Mouse (Mus musculus) cerebellum, postnatal 36 days (tissue): ENCODE measurements around the gene Slc29a2.
"Not testable (repeated sequence)": the region's sequence is repeated elsewhere in the genome, so short reads cannot be mapped to it uniquely, and the experiment has no call there.

ENCODE experiments used
- DNase-seq, 2 experiments: peaks; one replicate each; pipeline ENCODE4 v3.0.0; 2021 to 2022; ENCODE audit warnings: mixed read lengths in 2 of 2

Slc29a2 gene

DNA sequence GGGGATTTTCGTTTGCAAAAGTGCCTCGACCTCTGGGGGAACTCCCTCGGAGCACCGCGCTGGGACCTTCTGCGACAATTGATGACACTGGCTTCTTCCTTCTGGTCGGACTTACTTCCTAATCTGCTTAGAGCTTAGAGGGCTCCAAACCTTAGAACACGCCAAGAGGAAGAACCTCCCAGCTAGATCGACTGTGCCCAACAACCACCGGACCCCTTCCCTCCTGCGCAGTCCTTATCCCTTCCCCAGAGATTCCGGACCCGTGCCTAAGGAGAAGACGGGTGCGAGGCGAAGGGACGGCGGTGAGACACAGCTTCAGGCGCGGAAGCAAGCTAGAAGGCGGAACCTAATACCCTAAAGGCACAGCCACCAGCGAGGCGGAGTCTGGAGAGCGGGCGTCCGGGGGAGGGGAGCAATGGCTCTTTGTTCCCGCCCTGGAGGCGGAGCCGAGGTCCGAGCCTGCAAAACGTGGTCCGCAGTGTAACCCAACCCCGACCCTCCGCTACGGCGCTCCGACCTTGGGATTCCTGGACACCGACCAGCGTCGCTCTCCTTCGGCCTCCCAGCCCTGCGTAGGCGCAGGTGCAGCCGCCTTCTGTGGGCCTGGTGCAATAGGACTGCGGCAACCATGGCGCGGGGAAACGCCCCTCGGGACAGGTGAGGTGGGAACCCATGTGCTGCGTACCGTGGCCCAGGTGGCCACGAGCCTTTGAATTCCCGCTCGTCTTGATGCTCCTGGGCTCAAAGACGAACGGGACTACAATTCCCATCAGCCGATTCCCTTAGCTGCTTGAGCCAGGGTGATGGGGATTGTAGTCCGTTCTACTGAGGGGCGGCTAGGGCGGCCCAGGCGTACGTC lies at the start of gene Slc29a2:
Gene Slc29a2, plus strand, starts transcription at position 240 of the 859 bp plus-strand sequence.
- peak; percentile 88 to 91 for DNase-seq

DNA sequence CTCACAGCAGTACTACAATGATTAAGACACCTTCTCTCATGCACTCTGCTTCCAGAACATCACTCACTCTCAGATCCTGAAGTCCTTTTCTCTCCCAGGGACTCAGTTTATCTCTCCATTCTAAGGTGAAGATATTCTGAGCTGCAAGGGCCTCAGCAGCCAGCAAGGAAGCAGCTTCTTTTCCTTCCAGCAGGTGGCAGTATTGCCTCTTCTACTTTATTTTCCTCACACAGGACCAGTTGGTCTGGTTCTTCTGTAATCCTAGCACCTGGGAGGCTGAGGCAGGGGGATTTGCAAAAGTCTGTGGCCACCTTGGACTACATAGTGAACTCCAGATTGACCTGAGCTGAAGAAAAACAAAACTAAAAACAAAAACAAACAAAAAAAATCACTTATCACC lies 41.9 kb upstream of the Slc29a2 start:
- DNase-seq, result peak; percentile 65 to 77

DNA sequence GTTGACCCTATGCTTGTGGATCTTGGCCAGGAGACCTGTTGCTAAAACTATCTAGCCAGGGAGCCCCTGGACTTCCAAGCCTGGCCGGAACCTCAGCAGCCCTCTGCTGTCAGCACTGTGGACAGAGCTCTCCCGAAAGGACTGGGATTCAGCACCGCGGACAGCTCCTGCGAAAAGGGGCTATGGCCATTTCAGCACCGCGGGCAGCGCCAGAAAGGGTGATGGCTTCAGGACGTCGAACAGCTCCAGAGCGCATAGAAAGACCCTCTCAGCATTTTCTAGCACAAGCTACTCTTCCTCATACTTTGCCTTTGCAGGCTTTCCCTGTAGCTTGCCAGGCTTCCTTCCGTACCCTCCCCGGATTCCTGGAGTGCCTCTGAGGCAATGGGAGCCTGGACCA lies 34.6 kb upstream of the Slc29a2 start:
- DNase-seq, result peak; percentile 45 to 54

DNA sequence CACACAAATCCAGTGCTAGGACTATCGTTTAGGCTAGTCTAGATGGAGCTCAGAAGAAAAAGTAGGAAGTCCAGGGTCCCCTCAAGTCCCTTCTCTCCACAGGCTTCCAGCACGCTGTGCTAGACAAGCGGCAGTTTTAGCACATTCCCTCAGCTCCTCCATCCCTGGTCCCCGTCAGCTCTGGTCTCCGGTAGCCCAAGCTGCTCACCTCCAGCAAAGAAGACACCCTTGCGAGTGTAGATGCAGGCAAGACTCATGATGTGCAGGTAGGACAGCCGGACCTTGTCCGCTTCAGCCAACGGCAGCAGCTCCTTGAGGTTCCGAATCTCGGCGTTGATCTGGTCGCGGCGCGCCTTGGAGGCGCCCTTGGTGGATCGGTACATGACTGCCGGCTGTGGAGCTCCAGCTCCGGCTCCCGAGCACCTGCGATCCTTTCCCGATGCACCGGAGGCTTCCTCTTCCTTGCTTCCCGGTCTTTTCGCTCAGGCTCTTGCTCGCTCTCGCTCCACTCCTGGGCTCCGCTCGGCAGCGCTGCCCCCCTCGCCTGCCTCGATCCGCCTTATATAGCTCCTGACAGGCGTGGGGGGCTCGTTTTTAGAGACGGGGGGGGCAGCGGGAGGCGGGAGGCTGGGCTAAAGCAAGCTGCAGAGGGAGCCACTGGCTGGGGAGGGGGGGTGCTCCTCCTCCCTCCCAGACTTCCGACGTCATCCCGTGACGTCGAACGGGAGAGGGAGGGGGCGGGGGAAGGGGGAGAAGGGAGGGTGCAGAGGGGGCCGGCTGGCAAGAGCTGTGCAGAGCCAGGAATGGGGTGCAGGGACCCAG lies 34.0 kb upstream of the Slc29a2 start:
- DNase-seq, result peak; percentile 79 to 85

DNA sequence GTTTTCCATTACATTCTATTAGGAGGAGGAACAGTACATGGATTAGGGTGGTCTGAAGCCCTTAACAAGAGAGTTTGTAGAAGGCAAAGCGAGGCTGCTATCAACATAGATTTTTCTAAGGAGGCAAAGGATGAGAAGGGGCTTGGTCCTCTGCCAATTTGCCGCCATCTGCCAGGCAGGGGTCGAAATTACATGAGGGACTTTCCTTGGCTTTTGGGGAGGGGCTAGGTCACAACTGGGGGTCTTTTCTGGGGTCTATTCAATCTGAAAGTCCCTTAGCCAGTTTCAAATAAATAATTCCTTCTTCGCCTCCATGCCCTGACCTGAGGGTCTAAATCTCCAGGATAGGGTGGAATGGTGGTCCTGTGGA lies 33.4 kb upstream of the Slc29a2 start, which contains the start of gene Npas4:
Gene Npas4, minus strand, starts transcription at position 61 of the 370 bp plus-strand sequence.
- DNase-seq, result peak in 1 of 2 experiments; percentile 13

DNA sequence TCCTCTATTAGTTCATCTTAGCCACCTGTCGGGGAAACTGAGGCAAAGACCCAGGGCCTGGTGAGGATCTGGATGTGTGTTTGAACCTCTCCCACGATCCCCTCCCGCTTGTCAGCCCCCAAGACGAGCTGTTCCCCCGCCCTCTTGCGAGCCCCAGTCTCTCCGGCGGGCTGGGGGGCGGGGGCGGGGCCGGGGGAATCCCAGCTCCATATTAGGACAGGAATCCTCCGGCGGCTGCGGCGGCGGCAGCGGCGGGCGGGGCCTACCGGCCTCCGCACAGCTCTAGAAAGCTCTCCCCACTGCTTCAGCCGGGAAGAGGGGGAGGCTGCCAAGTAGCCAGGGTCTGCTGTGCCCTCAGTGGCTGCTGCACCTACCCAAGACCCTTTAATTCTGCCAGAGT lies 32.9 kb upstream of the Slc29a2 start:
- peak; percentile 30 to 35 for DNase-seq

DNA sequence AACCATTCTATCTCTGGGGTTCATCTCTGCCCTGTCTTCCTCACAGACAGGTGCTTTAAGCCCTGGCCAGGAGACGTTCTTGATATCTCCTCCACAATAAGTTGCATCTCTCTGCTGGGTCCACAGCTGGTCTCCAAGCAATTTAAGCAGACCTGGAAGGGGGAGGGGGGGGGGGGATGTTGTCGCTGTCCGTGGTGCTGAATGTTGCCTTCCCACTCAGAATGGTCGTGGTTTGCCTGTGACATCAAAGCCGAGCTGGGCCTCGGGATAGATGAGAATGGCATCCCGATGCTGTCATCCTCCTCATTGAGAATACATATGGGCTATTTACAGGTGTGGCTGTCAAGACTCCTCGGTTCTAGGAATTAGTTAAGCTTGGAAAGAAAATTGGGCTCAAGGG lies 31.3 kb upstream of the Slc29a2 start:
- no peak for DNase-seq

DNA sequence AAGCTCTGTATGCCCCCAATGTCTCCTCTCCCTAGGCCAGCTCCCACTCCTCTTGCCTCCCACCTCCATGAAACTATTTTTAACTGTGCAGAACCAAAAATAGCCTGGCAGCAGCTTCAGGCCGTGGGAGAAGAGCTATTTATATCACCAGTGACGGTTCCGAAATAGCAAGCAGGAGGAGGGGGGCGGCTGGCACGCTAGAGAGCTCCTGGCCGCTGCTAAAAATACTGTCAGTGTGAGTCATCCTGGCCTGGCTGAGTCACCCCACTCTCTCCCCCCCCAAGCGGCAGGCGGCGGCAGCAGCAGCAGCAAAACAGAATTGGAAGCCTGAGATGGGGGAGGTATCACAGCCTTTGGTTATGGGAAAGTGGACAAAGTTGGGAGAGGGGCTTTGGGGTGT lies 30.8 kb upstream of the Slc29a2 start:
- DNase-seq, result peak; percentile 87 to 92

DNA sequence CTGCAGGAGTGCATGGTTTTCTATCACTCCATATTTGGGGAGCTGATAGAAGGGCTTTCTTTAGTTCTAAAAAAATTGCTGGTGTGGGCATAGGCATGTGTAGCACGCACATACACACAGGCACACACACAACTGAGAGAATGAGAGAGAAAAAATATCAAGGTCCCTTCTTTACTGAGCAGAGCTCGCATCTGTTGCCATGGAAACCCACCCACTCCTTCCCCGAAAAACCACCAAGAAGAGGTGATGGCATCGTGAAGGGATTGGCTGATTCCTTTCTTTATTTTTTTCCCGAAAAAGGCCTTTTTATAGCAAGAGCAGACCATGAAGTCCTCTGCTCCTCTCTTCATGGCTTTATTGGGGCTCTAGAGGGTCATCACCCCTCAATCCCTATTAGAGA lies 29.6 kb upstream of the Slc29a2 start:
- DNase-seq, result no peak

DNA sequence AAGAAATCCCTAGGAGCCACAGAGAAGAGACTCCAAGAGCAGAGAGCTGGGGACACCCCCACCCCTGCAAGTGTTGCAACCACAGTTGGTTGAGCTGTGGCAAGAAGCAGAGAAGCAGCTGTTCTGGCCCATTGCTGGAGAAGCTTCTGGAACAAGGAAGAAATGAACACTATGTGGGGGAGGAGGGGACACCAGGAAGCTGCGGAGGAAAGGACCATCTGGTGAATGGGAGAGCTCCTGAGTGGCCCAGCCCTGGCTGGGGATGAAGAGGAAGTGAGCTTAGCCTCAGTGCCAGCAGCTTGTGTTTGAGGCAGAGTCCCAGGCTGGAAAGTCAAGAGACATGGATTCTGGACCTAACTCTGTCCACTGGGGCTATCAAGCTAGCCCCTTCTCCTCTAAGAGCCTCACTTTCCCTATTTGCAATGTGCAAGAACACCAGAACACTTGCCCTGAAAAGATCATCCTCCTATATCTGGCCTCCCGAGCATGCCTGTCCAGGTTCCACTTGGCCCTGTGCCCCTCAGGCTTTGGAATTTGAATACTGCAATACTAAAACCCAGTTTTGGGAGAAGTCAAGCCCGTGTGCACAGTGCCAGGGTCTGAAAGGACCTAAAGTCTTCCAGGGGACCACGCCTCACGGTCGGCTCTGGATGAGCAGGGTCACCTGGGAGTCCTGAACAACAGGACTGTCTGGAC lies 24.1 kb upstream of the Slc29a2 start:
- DNase-seq, result peak; percentile 34 to 38

DNA sequence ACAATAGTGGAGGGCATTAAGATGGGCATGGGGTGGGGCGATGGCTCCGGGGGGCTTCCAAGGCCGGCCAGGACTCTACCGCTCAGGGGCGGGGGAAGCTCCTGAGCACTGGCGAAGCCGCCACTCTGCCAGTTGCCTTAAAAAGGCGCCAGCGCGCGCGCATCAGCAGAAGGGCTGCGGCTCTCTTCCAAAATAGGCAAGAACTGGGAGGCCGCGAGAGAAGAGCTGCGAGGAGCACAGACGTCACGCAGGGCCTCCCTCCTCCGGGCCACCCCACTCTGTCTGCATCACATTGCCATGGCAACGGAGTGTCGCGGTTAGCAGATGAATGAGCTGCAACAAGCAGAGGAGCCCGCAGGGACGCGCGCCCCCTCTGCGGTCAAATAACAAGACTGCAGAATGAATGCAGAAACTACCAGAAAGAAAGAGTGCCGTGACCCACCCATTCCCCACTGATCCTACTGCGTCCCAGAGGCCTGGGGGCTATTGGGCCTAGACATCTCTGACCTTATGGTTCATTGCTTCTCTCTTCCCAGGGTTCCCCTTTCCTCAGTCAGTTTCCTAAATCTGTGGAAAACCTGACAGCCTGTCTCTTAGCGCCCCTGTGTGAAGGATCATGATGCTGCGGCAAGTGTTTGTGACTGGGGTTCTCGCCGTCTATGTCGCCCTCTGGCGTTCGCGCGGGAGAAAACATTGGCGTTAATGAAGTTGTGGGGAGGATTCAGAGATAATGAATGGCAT lies 21.8 kb upstream of the Slc29a2 start:
- peak; percentile 87 to 90 for DNase-seq

DNA sequence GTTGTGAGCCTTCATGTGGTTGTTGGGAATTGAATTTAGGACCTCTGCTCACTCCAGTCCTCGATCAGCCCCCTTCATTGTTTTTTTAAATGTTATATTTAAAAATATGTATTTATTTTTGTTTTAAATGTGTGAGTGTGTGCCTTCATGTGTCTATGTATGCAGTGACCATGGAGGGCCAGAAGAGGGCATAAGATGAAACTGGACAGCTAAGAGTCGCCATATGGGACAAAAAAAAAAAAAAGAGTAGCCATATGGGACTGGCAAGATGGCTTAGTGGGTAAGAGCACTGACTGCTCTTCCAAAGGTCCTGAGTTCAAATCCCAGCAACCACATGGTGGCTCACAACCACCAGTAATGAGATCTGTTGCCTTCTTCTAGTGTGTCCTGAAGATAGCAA lies 20.0 kb upstream of the Slc29a2 start:
- DNase-seq, result not testable (repeated sequence)

DNA sequence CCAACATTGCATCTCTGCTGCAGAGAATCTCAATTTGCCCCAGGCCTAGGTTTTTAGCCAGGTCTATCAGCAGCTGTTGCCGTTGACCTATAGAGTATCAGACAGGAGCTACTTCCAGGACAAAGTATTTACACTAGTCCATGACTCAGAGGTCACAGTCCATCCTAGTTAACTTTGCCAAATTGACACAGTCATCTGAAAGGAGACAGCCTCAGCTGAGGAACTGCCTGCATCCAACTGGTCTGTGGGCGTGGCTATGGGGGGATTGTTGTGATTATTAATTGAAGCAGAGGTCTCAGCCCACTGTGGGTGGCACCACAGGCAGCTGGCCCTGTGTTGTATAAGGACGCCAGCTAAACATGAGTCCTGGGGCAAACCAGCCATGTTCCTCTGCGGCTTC lies 18.7 kb upstream of the Slc29a2 start:
- DNase-seq, result no peak

DNA sequence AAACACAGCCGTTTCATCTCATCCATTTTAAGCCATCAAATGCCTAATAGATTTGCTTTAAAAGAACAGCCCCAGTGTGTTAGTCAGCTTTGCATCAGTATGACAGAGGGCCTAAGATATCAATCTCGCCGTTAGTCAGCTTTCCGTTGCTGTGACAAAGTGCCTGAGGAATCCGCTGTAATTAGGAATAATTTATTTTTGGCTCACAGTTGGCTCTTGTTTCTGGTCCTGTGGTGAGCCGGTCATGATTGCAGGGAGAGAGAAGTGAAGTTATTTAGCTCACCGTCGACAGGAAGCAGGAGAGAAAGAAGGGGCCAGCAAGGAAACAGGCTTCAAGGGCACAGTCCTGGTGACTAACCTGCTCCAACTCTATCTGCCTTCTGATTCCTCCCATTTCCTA lies 10.5 kb upstream of the Slc29a2 start:
- DNase-seq, result no peak

DNA sequence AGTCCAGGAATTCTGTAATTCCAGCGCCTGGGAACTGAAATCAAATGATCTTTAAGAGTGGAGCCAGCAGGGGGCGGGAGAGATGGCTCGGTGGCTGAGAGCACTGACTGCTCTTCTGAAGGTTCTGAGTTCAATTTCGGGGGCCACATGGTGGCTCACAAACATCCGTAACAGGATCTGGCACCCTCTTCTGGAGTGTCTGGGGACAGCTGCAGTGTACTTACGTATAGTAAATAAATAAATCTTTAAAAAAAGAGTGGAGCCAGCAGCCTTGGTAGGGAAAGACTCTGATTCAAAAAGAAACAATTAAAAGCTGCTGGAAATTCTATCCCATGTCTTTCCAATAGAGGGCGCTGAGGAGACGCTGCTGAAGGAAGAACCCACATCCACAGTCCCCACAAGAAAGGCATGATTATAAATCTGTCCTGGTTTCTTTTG lies 8.7 kb upstream of the Slc29a2 start:
- peak; percentile 41 to 45 for DNase-seq

DNA sequence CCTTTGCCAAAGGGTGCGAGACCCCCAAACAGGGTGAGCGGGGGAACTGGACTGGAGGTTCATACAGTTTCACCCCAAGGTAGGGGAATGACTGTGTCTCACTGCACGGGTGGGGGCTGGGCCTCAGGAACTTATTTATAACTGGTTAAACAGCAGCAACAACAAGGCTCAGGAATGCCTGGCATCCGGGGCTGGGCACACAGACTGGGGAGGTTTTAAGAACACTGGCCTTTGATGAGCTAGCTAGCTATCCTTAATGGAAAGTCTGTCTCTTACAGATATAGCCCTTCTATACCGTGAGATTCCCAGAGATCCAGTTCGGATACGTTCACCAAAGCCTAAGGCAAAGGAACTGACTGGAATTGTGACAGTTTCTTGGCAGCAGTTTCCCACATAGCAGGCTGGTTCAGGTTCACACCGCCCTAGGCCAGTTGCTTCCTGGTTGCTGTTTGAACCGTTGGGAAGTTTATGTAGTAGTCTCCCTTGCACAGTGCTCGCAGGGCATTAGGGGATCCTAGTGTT lies 7.4 kb upstream of the Slc29a2 start:
- DNase-seq, result no peak

DNA sequence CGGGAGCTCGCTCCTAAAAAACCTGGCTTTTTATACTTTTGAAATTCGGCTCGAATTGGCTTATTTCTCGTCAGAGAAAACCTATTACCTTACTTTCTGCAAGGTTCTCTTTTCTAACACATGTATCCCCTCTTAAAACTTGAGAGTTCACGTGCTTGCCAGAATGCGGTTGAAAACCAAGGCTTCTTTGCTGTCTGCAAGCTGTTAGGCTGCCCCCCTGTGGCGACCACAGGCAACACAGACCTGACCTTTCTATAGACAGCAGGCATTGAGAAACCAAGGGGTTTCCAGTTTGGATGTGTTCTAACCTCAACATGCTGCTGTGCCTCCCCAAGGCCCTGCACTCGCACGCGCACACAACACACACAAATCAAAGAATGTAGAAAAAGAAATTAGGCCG lies 6.9 kb upstream of the Slc29a2 start:
- DNase-seq, result peak; percentile 76 to 82

DNA sequence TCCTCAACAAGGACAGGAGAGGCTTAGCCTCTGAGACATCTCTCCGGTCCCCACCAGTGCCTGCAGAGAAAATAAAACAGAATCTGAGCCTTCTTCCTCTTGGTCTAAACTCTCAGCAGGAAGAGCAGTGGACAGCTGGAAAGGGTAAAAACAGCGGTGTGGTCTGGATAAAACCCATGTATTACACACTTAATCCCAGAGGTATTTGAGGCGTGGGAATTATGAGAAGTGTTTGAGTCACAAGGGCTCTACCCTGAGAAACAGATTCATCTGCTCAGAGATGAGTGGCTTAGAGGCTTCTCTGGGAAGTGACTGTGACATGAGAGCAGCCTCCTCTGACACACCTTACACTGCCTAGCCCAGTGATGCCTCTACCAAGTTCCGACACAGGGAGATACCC lies 6.0 kb upstream of the Slc29a2 start:
- no peak for DNase-seq

DNA sequence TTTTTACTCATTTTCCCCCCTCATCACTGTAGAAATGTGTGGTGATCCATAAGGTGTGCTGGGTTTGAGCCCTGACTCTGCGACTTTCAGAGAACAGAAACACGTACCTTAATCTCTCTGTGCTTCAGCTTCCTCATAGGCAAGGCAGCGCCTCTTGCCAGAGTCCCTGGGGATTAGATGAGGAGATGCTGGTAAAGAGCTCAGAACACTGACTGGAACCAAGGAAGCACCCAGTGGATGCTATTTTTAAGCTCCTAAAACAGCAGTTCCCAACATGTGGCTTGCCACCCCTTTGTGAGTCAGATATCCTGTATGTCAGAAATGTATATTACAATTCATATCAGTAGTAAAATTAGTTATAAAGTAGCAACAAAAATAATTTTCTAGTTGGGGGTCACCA lies 5.5 kb upstream of the Slc29a2 start:
- no peak for DNase-seq

DNA sequence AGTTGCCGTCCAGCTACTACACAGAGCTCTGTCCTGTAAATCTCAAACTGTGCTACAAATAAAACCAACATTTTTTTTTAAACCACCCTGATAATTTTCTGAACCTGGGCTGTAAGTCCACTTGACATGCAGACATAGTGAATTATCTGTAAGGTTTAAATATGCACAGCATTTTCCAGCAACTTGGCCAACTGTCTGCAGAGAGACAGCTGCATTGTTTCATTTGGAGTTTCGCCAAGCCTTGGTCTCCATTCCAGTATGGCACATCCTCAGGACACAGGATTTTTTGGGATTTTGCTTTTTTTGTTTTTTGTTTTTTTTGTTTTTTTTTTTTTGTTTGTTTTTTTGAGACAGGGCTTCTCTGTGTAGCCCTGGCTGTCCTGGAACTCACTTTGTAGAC lies 2.2 kb upstream of the Slc29a2 start:
- DNase-seq, result no peak

DNA sequence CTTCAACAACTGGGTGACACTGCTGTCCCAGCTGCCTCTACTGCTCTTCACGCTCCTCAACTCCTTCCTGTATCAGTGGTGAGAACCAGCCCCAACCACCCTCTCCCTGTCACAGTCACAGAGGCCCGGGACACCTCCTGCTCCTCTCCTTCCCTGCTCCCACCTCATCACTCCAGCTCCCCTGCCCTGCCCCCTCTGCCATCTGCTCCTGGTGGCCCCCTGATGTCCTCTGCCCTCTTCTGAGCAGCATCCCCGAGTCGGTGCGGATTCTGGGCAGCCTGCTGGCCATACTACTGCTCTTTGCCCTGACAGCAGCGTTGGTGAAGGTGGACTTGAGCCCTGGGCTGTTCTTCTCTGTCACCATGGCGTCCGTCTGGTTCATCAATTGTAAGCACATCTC lies 2.5 kb downstream of the Slc29a2 start:
- no peak for DNase-seq

DNA sequence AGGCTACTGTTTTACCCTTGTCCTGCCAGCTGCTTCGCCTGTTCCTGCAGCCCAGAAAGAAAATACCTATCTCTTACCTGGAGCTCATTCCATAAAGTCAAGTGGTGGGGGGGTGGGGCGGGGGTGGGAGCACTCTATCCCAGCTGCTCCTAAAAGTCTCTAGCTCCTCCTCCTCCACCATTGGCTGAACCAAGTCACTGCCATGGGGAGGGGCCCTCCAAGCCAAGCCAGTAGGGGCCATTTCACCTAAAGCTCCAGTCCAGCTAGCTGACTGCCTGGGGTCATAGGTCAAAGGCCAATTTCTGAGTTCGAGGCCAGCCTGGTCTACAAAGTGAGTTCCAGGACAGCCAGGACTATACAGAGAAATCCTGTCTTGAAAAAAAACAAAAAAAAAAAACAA lies 9.0 kb downstream of the Slc29a2 start:
- no peak for DNase-seq
